Mouse (Mus musculus) activated CD4-positive, CD25-positive, alpha-beta regulatory T cell, adult 4 months (primary cell): Measurements from ENCODE around the gene Nmnat3. TPM values are rescaled to one million over a fixed set of nuclear protein-coding genes. Genes with fewer than 3 reads are reported as not detected.

ENCODE experiments used
- ATAC-seq: one replicate; pipeline ENCODE4 v1.8.0; 2017
- polyA plus RNA-seq, 2 experiments: library from polyadenylated mRNA; unstranded; fragments of 100-300 nt; shearing (Covaris generic); gene quantifications; one replicate each; pipeline ENCODE4 v1.2.1; 2017

Gene Nmnat3
- polyA plus RNA-seq, 2 experiments from 2014 or later = 9.1 to 12.7 TPM

- no peak for ATAC-seq
These were observed 80.2 kb downstream of the Nmnat3 start for GRCm38 (mm10) chr9:98367333-98367962.

- no peak for ATAC-seq
These were observed 82.5 kb downstream of the Nmnat3 start for GRCm38 (mm10) chr9:98369707-98370106.

GRCm38 (mm10) chr9:98373358-98373757, 86.1 kb downstream of the Nmnat3 start:
- no peak for ATAC-seq

- ATAC-seq = no peak
These were observed 87.7 kb downstream of the Nmnat3 start for GRCm38 (mm10) chr9:98374897-98375296.

- no peak for ATAC-seq
These were observed 88.3 kb downstream of the Nmnat3 start for GRCm38 (mm10) chr9:98375329-98376170.

GRCm38 (mm10) chr9:98379736-98380135, 92.5 kb downstream of the Nmnat3 start:
- no peak for ATAC-seq

GRCm38 (mm10) chr9:98380593-98380992, 93.4 kb downstream of the Nmnat3 start:
- ATAC-seq = no peak

GRCm38 (mm10) chr9:98387741-98388632, 100.8 kb downstream of the Nmnat3 start:
- ATAC-seq = no peak

- no peak for ATAC-seq
These were observed 101.4 kb downstream of the Nmnat3 start for GRCm38 (mm10) chr9:98388633-98388965.

- no peak for ATAC-seq
These were observed 106.3 kb downstream of the Nmnat3 start for GRCm38 (mm10) chr9:98393496-98393895.

- no peak for ATAC-seq
These were observed 110.0 kb downstream of the Nmnat3 start for GRCm38 (mm10) chr9:98397211-98397610.

GRCm38 (mm10) chr9:98397866-98398265, 110.6 kb downstream of the Nmnat3 start:
- ATAC-seq = no peak

- no peak for ATAC-seq
These were observed 113.1 kb downstream of the Nmnat3 start for GRCm38 (mm10) chr9:98400185-98400894.

- ATAC-seq = no peak
These were observed 114.4 kb downstream of the Nmnat3 start for GRCm38 (mm10) chr9:98401611-98402010.

- no peak for ATAC-seq
These were observed 120.5 kb downstream of the Nmnat3 start for GRCm38 (mm10) chr9:98407771-98408170.

GRCm38 (mm10) chr9:98409137-98409536, 121.9 kb downstream of the Nmnat3 start:
- ATAC-seq = peak; percentile 57

- ATAC-seq = no peak
These were observed 128.2 kb downstream of the Nmnat3 start for GRCm38 (mm10) chr9:98415427-98415826.

GRCm38 (mm10) chr9:98417919-98418318, 130.7 kb downstream of the Nmnat3 start:
- no peak for ATAC-seq

GRCm38 (mm10) chr9:98418346-98418745, 131.1 kb downstream of the Nmnat3 start:
- ATAC-seq = no peak

GRCm38 (mm10) chr9:98420666-98421065, 133.4 kb downstream of the Nmnat3 start:
- ATAC-seq = no peak

GRCm38 (mm10) chr9:98421903-98422302, 134.7 kb downstream of the Nmnat3 start:
- ATAC-seq = no peak

GRCm38 (mm10) chr9:98422656-98423055, 135.4 kb downstream of the Nmnat3 start, which contains the start of gene Rbp1:
Rbp1 (plus strand) TSS chr9:98422961.
- ATAC-seq = no peak
